Mouse (Mus musculus) CH12.LX (cell line): ENCODE measurements around the gene Fntb. TPM values are rescaled to one million over a fixed set of nuclear protein-coding genes. Genes with fewer than 3 reads are reported as not detected.

Source experiments
- DNase-seq: peaks from one replicate; pipeline ENCODE4 v3.0.0-alpha.2; 2013; ENCODE audit errors: extremely low read depth
- H3K27ac ChIP-seq: 2 replicates; pipeline ENCODE4 v1.5.1; 2012; ENCODE audit warnings: low read depth, mild to moderate bottlenecking, control low read depth, moderate library complexity; ENCODE audit not compliant: insufficient read depth
- H3K27me3 ChIP-seq: replicated peaks from 2 replicates; pipeline ENCODE3; 2012; ENCODE audit warnings: inconsistent platforms
- H3K36me3 ChIP-seq, 2 experiments: replicated peaks in 1 of 2; 2 replicates each; pipeline versions ENCODE3 to v1.6.1; 2012; ENCODE audit warnings: inconsistent platforms in 1 of 2, low read length in 1 of 2, mild to moderate bottlenecking in 1 of 2, mixed read lengths in 1 of 2, moderate library complexity in 1 of 2; ENCODE audit not compliant: control insufficient read depth in 1 of 2, insufficient read depth in 1 of 2
- H3K4me1 ChIP-seq, 2 experiments: 2 replicates each; pipeline ENCODE4 v1.6.1; 2012; ENCODE audit warnings: inconsistent platforms in 1 of 2, moderate library complexity in 1 of 2; ENCODE audit not compliant: insufficient read depth in 2 of 2, control insufficient read depth in 1 of 2
- H3K4me2 ChIP-seq: 2 replicates; pipeline ENCODE4 v1.6.1; 2012; ENCODE audit warnings: low read depth, mild to moderate bottlenecking, control low read depth; ENCODE audit not compliant: poor library complexity, insufficient read depth, severe bottlenecking
- H3K4me3 ChIP-seq, 3 experiments: fragments of 150-350 bp in 1 of 3; sonication (generic) in 1 of 3; replicated peaks in 1 of 3; 2 replicates each; pipeline versions ENCODE3 to v1.5.1; 2011 to 2012; ENCODE audit warnings: low read depth in 2 of 3, low read length in 2 of 3, mild to moderate bottlenecking in 2 of 3, moderate library complexity in 2 of 3, control low read depth in 1 of 3, improper control_type of control experiment in 1 of 3, inconsistent platforms in 1 of 3, mixed read lengths in 1 of 3; ENCODE audit not compliant: poor library complexity in 1 of 3
- H3K79me2 ChIP-seq: replicated peaks from 2 replicates; pipeline ENCODE4 v1.6.1; 2012; ENCODE audit warnings: mild to moderate bottlenecking, moderate library complexity; ENCODE audit not compliant: control insufficient read depth, poor library complexity, insufficient read depth, severe bottlenecking; ENCODE audit errors: extremely low read depth
- H3K9ac ChIP-seq: 2 replicates; pipeline ENCODE4 v1.6.1; 2012; ENCODE audit warnings: low read depth, mild to moderate bottlenecking, control low read depth, moderate library complexity; ENCODE audit not compliant: insufficient read depth
- H3K9me3 ChIP-seq: replicated peaks from 2 replicates; pipeline ENCODE3; 2012; ENCODE audit warnings: low read length, inconsistent platforms, mixed read lengths
- BHLHE40 ChIP-seq: IDR thresholded peaks from 2 replicates; pipeline ENCODE4 v1.6.1; 2011; ENCODE audit warnings: mild to moderate bottlenecking, low read depth, low read length, improper control_type of control experiment
- CHD2 ChIP-seq: IDR thresholded peaks from 2 replicates; pipeline ENCODE4 v1.6.1; 2011; ENCODE audit warnings: low read length, improper control_type of control experiment
- CTCF ChIP-seq, 2 experiments: IDR thresholded peaks in 1 of 2; conservative IDR thresholded peaks in 1 of 2; 2 replicates each; pipeline ENCODE4 v1.5.1; 2011 to 2012; ENCODE audit warnings: low read depth in 2 of 2, low read length in 2 of 2, improper control_type of control experiment in 1 of 2, inconsistent platforms in 1 of 2, mild to moderate bottlenecking in 1 of 2, moderate library complexity in 1 of 2
- ELF1 ChIP-seq: IDR thresholded peaks from 2 replicates; pipeline ENCODE4 v1.6.1; 2014; ENCODE audit warnings: low read depth, mild to moderate bottlenecking, inconsistent platforms, low read length, improper control_type of control experiment
- ETS1 ChIP-seq: conservative IDR thresholded peaks from 2 replicates; pipeline ENCODE4 v1.6.1; 2012; ENCODE audit warnings: low read depth, mild to moderate bottlenecking, inconsistent platforms, low read length, improper control_type of control experiment, moderate library complexity
- GABPA ChIP-seq: IDR thresholded peaks from 2 replicates; pipeline ENCODE4 v1.6.1; 2012; ENCODE audit warnings: low read depth, low read length, improper control_type of control experiment, inconsistent platforms; ENCODE audit not compliant: insufficient replicate concordance
- HCFC1 ChIP-seq: IDR thresholded peaks from 2 replicates; pipeline ENCODE4 v1.6.1; 2012; ENCODE audit warnings: low read depth, mild to moderate bottlenecking, inconsistent platforms, low read length, improper control_type of control experiment
- JUN ChIP-seq: IDR thresholded peaks from 2 replicates; pipeline ENCODE4 v1.6.1; 2011; ENCODE audit warnings: low read depth, mild to moderate bottlenecking, low read length, improper control_type of control experiment, moderate library complexity; ENCODE audit not compliant: insufficient read depth
- JUND ChIP-seq: conservative IDR thresholded peaks from 2 replicates; pipeline ENCODE4 v1.6.1; 2011; ENCODE audit warnings: low read depth, low read length, improper control_type of control experiment
- MAX ChIP-seq: IDR thresholded peaks from 2 replicates; pipeline ENCODE4 v1.6.1; 2011; ENCODE audit warnings: low read length, improper control_type of control experiment
- MEF2A ChIP-seq: IDR thresholded peaks from 2 replicates; pipeline ENCODE4 v1.6.1; 2014; ENCODE audit warnings: low read depth, mild to moderate bottlenecking, inconsistent platforms, low read length, improper control_type of control experiment, borderline replicate concordance
- MXI1 ChIP-seq: IDR thresholded peaks from 2 replicates; pipeline ENCODE4 v1.6.1; 2011; ENCODE audit warnings: mild to moderate bottlenecking, low read depth, low read length, improper control_type of control experiment
- NELFE ChIP-seq: IDR thresholded peaks from 2 replicates; pipeline ENCODE4 v1.6.1; 2011; ENCODE audit warnings: low read depth, low read length, improper control_type of control experiment
- NRF1 ChIP-seq: IDR thresholded peaks from 2 replicates; pipeline ENCODE4 v1.6.1; 2014; ENCODE audit warnings: low read depth, mild to moderate bottlenecking, inconsistent platforms, low read length, improper control_type of control experiment, moderate library complexity
- POLR2A ChIP-seq: IDR thresholded peaks from 2 replicates; pipeline ENCODE4 v1.6.1; 2011; ENCODE audit warnings: low read depth, mild to moderate bottlenecking, improper control_type of control experiment, low read length
- POLR2AphosphoS2 ChIP-seq: IDR thresholded peaks from 2 replicates; pipeline ENCODE4 v1.6.1; 2011; ENCODE audit warnings: low read depth, low read length, improper control_type of control experiment
- RCOR1 ChIP-seq: conservative IDR thresholded peaks from 2 replicates; pipeline ENCODE4 v1.6.1; 2012; ENCODE audit warnings: low read depth, mild to moderate bottlenecking, inconsistent platforms, low read length, improper control_type of control experiment
- SIN3A ChIP-seq: IDR thresholded peaks from 2 replicates; pipeline ENCODE4 v1.6.1; 2012; ENCODE audit warnings: low read length, improper control_type of control experiment, inconsistent platforms
- SMC3 ChIP-seq: IDR thresholded peaks from 2 replicates; pipeline ENCODE4 v1.6.1; 2011; ENCODE audit warnings: low read depth, low read length, improper control_type of control experiment
- TBP ChIP-seq: conservative IDR thresholded peaks from 2 replicates; pipeline ENCODE4 v1.6.1; 2011; ENCODE audit warnings: low read depth, low read length, improper control_type of control experiment
- TCF12 ChIP-seq: IDR thresholded peaks from 2 replicates; pipeline ENCODE4 v1.6.1; 2014; ENCODE audit warnings: low read depth, mild to moderate bottlenecking, inconsistent platforms, low read length, improper control_type of control experiment
- ZNF384 ChIP-seq: IDR thresholded peaks from 2 replicates; pipeline ENCODE4 v1.6.1; 2012; ENCODE audit warnings: low read depth, low read length, improper control_type of control experiment, inconsistent platforms
- dilution Hi-C: fragments of 300-500 bp; cut with MboI; formaldehyde crosslinking; loops from 2 replicates; pipeline ENCODE4 v1.14.3; 2020; ENCODE audit warnings: low sequenced_read_pairs; ENCODE audit not compliant: extremely low pct_unique_long_range_greater_than_20kb, extremely low pct_ligation_motif_present
- in situ Hi-C: fragments of 300-500 bp; cut with MboI; formaldehyde crosslinking; loops from 3 replicates; pipeline ENCODE4 v1.14.3; 2019; ENCODE audit warnings: low sequenced_read_pairs, low pct_ligation_motif_present, low pct_unique_long_range_greater_than_20kb, mixed read lengths
- polyA plus RNA-seq: library from polyadenylated mRNA; unstranded; fragments of >175 nt; gene quantifications from 2 replicates; pipeline ENCODE4 v1.2.1, GENCODE M21; 2012; ENCODE audit warnings: low read depth; ENCODE audit not compliant: insufficient read length
- total RNA-seq, 2 experiments: library from RNA; depleted of rRNA; stranded (reverse); fragments of 300-350 nt in 1 of 2; fragments of >200 nt in 1 of 2; gene quantifications; 2 replicates each; pipeline ENCODE4 v1.2.3; 2012 to 2014

The Fntb gene
- total RNA-seq (2012; rRNA removed) (8.8 and 9.2 TPM in 2 replicates), total RNA-seq (2014; rRNA removed) (4.8 and 5.6 TPM in 2 replicates), polyA plus RNA-seq (19.5 and 25.3 TPM in 2 replicates)

- no peak for TF ChIP-seq RCOR1
- TF ChIP-seq JUN = no peak
- TF ChIP-seq NRF1 = no peak
- TF ChIP-seq TCF12 = peak; percentile 69
- TF ChIP-seq HCFC1 = peak; percentile 76
- TF ChIP-seq POLR2A = peak; percentile 87
- TF ChIP-seq POLR2AphosphoS2 = no peak
- peak; percentile 95 for TF ChIP-seq MXI1
- no peak for TF ChIP-seq SMC3
- TF ChIP-seq CHD2 = peak; percentile 99
- no peak for TF ChIP-seq MAX
- TF ChIP-seq ELF1 = peak; percentile 90
- peak; percentile 71 for TF ChIP-seq TBP
- TF ChIP-seq NELFE = peak; percentile 87
- peak; percentile 86 for TF ChIP-seq SIN3A
- 0 out of 2 replicates have a peak, but pooled peaks have one; percentile 37 for TF ChIP-seq JUND
- TF ChIP-seq ZNF384 = no peak
- TF ChIP-seq ETS1 = no peak
- no peak for TF ChIP-seq MEF2A
- TF ChIP-seq BHLHE40 = peak; percentile 39; the same call in 1 of the 2 replicates
- peak; percentile 99 for DNase-seq
- H3K9ac ChIP-seq = peak within 1 kb of the TSS; percentile 93
- peaks cover 3% of the 10 kb centered on the region for H3K27me3 ChIP-seq
- peaks cover 5 to 17% of the 10 kb centered on the region in 2 experiments; a peak in 3 of 4 replicates for H3K4me1 ChIP-seq
- peak within 1 kb of the TSS; percentile 82 for H3K4me2 ChIP-seq
- peak within 1 kb of the TSS; percentile 62 for H3K27ac ChIP-seq
- peaks cover 2% of the 10 kb centered on the region; the same call in 1 of the 2 replicates for H3K79me2 ChIP-seq
- in situ Hi-C loops = no loop called here
- H3K9me3 ChIP-seq = no peaks in the 10 kb centered on the region
- H3K36me3 ChIP-seq = peaks cover 0 to 8% of the 10 kb centered on the region in 2 experiments
- peak within 1 kb of the TSS; percentile 78 to 89 (median 83) for H3K4me3 ChIP-seq
- dilution Hi-C loops = no loop called here
Observed at GRCm38 (mm10) chr12:76765354-76765851, at the start of gene Fntb, which contains the start of gene Churc1. Gene Fntb, plus strand, starts transcription at chr12:76765589. Gene Churc1, plus strand, starts transcription at chr12:76765538.

- no peak overlapping the region for H3K9ac ChIP-seq
- H3K4me2 ChIP-seq = no peak overlapping the region
- dilution Hi-C loops (no loop called here), in situ Hi-C loops (loop anchor here (25.0 kb wide), 1 partner anchor 231 kb away; no protein-coding TSS in a partner anchor)
- no peak for DNase-seq
- peaks cover 7% of the 10 kb centered on the region for H3K27me3 ChIP-seq
- H3K27ac ChIP-seq = no peak overlapping the region
- no peak overlapping the region for H3K4me3 ChIP-seq
- H3K79me2 ChIP-seq = no peaks in the 10 kb centered on the region
- H3K36me3 ChIP-seq = no peaks in the 10 kb centered on the region
- H3K4me1 ChIP-seq = no peaks in the 10 kb centered on the region
- 0 out of 4 replicates have a peak, but pooled peaks of 1 of the 2 experiments have one; percentile 7 for TF ChIP-seq CTCF (conservative IDR thresholded peaks at IDR 0.05 in 1 of 2, IDR thresholded peaks at IDR 0.05 in 1 of 2; ENCODE audit: low read depth in 2 of 2, low read length in 2 of 2)
- TF ChIP-seq POLR2A = no peak
- no peak for TF ChIP-seq GABPA
- no peaks in the 10 kb centered on the region for H3K9me3 ChIP-seq
Observed at GRCm38 (mm10) chr12:76718384-76718783, 47.0 kb upstream of the Fntb start.
